Mouse (Mus musculus) lung, postnatal 0 days (tissue): ENCODE results near the gene Mgat5b.

Source experiments
- CTCF ChIP-seq: IDR thresholded peaks from 2 replicates; pipeline ENCODE4 v1.5.1; 2016; ENCODE audit warnings: antibody characterized with exemption, mild to moderate bottlenecking
- EP300 ChIP-seq: IDR thresholded peaks from 2 replicates; pipeline ENCODE4 v1.6.1; 2016; ENCODE audit warnings: antibody characterized with exemption, mild to moderate bottlenecking, control low read depth

DNA sequence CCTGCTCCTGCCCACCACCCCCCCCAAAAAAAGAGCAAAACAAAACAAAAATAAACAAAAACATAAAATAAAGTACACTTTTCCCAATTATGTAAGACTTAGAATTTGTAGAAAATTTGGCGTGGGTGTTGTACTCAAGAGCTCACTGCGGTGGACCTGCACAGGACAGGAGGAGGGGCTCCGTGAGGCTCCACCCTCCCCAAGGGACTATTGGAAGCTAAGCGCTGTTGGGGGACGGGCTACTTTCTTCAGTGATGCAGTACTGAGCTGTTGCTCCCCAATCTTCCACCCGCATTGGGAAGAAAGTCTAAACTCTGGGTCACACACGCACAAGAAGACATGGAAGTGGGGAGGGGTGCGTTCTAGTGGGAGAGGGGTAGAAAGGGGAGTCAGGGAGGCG is 85.6 kb downstream of the Mgat5b start:
- TF ChIP-seq CTCF (no peak), EP300 (no peak)
